Mouse (Mus musculus): ENCODE measurements around the gene Ssx2ip. TPM values are rescaled to one million over a fixed set of nuclear protein-coding genes. Genes with fewer than 3 reads are reported as not detected.

The Ssx2ip gene
- polyA plus RNA-seq, 1 experiment from 2014 or later, result 28.8 TPM

- 45% methylated on average over 7 of the region's 7 CpGs for WGBS
- ATAC-seq (ENCODE audit: insufficient read depth, low FRiP score, low TSS enrichment), result no peak
Observed at GRCm38 (mm10) chr3:146393641-146394100, 10.8 kb upstream of the Ssx2ip start.

GRCm38 (mm10) chr3:146396256-146396655 lies 8.2 kb upstream of the Ssx2ip start:
- no peaks in the 10 kb centered on the region for H3K4me1 ChIP-seq (ENCODE audit: control insufficient read depth, insufficient read depth, low read length)
- no peak overlapping the region for H3K9ac ChIP-seq (ENCODE audit: low read length)
- no peak overlapping the region for H3K27ac ChIP-seq (ENCODE audit: low read depth, low read length)
- WGBS, result 88% methylated on average over 6 of the region's 6 CpGs
- no peaks in the 10 kb centered on the region for H3K27me3 ChIP-seq (ENCODE audit: control insufficient read depth, insufficient read depth, low read length)
- H3K9me3 ChIP-seq (ENCODE audit: control insufficient read depth, low read length), result no peaks in the 10 kb centered on the region
- no peaks in the 10 kb centered on the region for H3K36me3 ChIP-seq (ENCODE audit: control insufficient read depth, insufficient read depth, low read length)
- ATAC-seq (ENCODE audit: insufficient read depth, low FRiP score, low TSS enrichment), result no peak
- no peak overlapping the region for H3K4me3 ChIP-seq (ENCODE audit: low read depth, low read length)
- DNase-seq (ENCODE audit: low spot score), result no peak
- no peak overlapping the region for H3K4me2 ChIP-seq (ENCODE audit: low read depth)

More at GRCm38 (mm10) chr3:146393641-146394100, 10.8 kb upstream of the Ssx2ip start:
- H3K27ac ChIP-seq (ENCODE audit: low read depth, low read length), result no peak overlapping the region
- peak; percentile 8 for DNase-seq (ENCODE audit: low spot score)
- no peak overlapping the region for H3K4me2 ChIP-seq (ENCODE audit: low read depth)
- H3K27me3 ChIP-seq (ENCODE audit: control insufficient read depth, insufficient read depth, low read length), result no peaks in the 10 kb centered on the region
- no peak overlapping the region for H3K9ac ChIP-seq (ENCODE audit: low read length)
- no peak overlapping the region for H3K4me3 ChIP-seq (ENCODE audit: low read depth, low read length)
- H3K9me3 ChIP-seq (ENCODE audit: control insufficient read depth, low read length), result no peaks in the 10 kb centered on the region
- no peaks in the 10 kb centered on the region for H3K4me1 ChIP-seq (ENCODE audit: control insufficient read depth, insufficient read depth, low read length)
- H3K36me3 ChIP-seq (ENCODE audit: control insufficient read depth, insufficient read depth, low read length), result no peaks in the 10 kb centered on the region

- no peak overlapping the region for H3K27ac ChIP-seq (ENCODE audit: low read depth, low read length)
- WGBS, result 88% methylated on average over 1 of the region's 1 CpGs
- H3K4me1 ChIP-seq (ENCODE audit: control insufficient read depth, insufficient read depth, low read length), result no peaks in the 10 kb centered on the region
- no peak overlapping the region for H3K4me3 ChIP-seq (ENCODE audit: low read depth, low read length)
- no peak for ATAC-seq (ENCODE audit: insufficient read depth, low FRiP score, low TSS enrichment)
- no peak overlapping the region for H3K4me2 ChIP-seq (ENCODE audit: low read depth)
- no peaks in the 10 kb centered on the region for H3K27me3 ChIP-seq (ENCODE audit: control insufficient read depth, insufficient read depth, low read length)
- peak; percentile 8 for DNase-seq (ENCODE audit: low spot score)
- H3K9me3 ChIP-seq (ENCODE audit: control insufficient read depth, low read length), result no peaks in the 10 kb centered on the region
- H3K9ac ChIP-seq (ENCODE audit: low read length), result no peak overlapping the region
- no peaks in the 10 kb centered on the region for H3K36me3 ChIP-seq (ENCODE audit: control insufficient read depth, insufficient read depth, low read length)
Observed at GRCm38 (mm10) chr3:146396934-146397333, 7.5 kb upstream of the Ssx2ip start.

GRCm38 (mm10) chr3:146397847-146398246 lies 6.6 kb upstream of the Ssx2ip start:
- Histone ChIP-seq H3K4me1 (ENCODE audit: control insufficient read depth, insufficient read depth, low read length) (no peaks in the 10 kb centered on the region), H3K9me3 (ENCODE audit: control insufficient read depth, low read length) (no peaks in the 10 kb centered on the region), H3K36me3 (ENCODE audit: control insufficient read depth, insufficient read depth, low read length) (no peaks in the 10 kb centered on the region), H3K9ac (ENCODE audit: low read length) (no peak overlapping the region), H3K4me3 (ENCODE audit: low read depth, low read length) (no peak overlapping the region), H3K4me2 (ENCODE audit: low read depth) (no peak overlapping the region), H3K27ac (ENCODE audit: low read depth, low read length) (no peak overlapping the region), H3K27me3 (ENCODE audit: control insufficient read depth, insufficient read depth, low read length) (no peaks in the 10 kb centered on the region)
- no peak for DNase-seq (ENCODE audit: low spot score)
- no peak for ATAC-seq (ENCODE audit: insufficient read depth, low FRiP score, low TSS enrichment)
- WGBS, result 86% methylated on average over 4 of the region's 4 CpGs

- DNase-seq (ENCODE audit: low spot score) (no peak), ATAC-seq (ENCODE audit: insufficient read depth, low FRiP score, low TSS enrichment) (no peak)
- Histone ChIP-seq H3K4me1 (ENCODE audit: control insufficient read depth, insufficient read depth, low read length) (no peaks in the 10 kb centered on the region), H3K27me3 (ENCODE audit: control insufficient read depth, insufficient read depth, low read length) (no peaks in the 10 kb centered on the region), H3K9ac (ENCODE audit: low read length) (no peak overlapping the region), H3K27ac (ENCODE audit: low read depth, low read length) (no peak overlapping the region), H3K4me2 (ENCODE audit: low read depth) (no peak overlapping the region), H3K9me3 (ENCODE audit: control insufficient read depth, low read length) (no peaks in the 10 kb centered on the region), H3K36me3 (ENCODE audit: control insufficient read depth, insufficient read depth, low read length) (no peaks in the 10 kb centered on the region), H3K4me3 (ENCODE audit: low read depth, low read length) (no peak overlapping the region)
- 91% methylated on average over 5 of the region's 5 CpGs for WGBS
Observed at GRCm38 (mm10) chr3:146399203-146399602, 5.2 kb upstream of the Ssx2ip start.

- Histone ChIP-seq H3K4me2 (ENCODE audit: low read depth) (peak overlapping the region; percentile 76), H3K27ac (ENCODE audit: low read depth, low read length) (no peak overlapping the region), H3K27me3 (ENCODE audit: control insufficient read depth, insufficient read depth, low read length) (no peaks in the 10 kb centered on the region), H3K4me1 (ENCODE audit: control insufficient read depth, insufficient read depth, low read length) (peaks cover 10% of the 10 kb centered on the region; the same call in 1 of the 2 replicates), H3K36me3 (ENCODE audit: control insufficient read depth, insufficient read depth, low read length) (no peaks in the 10 kb centered on the region), H3K4me3 (ENCODE audit: low read depth, low read length) (peak overlapping the region; percentile 94), H3K9ac (ENCODE audit: low read length) (peak overlapping the region; percentile 93), H3K9me3 (ENCODE audit: control insufficient read depth, low read length) (no peaks in the 10 kb centered on the region)
- WGBS, result 43% methylated on average over 3 of the region's 3 CpGs
- ATAC-seq (ENCODE audit: insufficient read depth, low FRiP score, low TSS enrichment), result no peak
- no peak for DNase-seq (ENCODE audit: low spot score)
Observed at GRCm38 (mm10) chr3:146403770-146404169, 672 bp upstream of the Ssx2ip start.

- no peak overlapping the region for H3K27ac ChIP-seq (ENCODE audit: low read depth, low read length)
- H3K9ac ChIP-seq (ENCODE audit: low read length), result peak overlapping the region; percentile 93
- peak overlapping the region; percentile 76 for H3K4me2 ChIP-seq (ENCODE audit: low read depth)
- no peaks in the 10 kb centered on the region for H3K27me3 ChIP-seq (ENCODE audit: control insufficient read depth, insufficient read depth, low read length)
- H3K9me3 ChIP-seq (ENCODE audit: control insufficient read depth, low read length), result no peaks in the 10 kb centered on the region
- H3K36me3 ChIP-seq (ENCODE audit: control insufficient read depth, insufficient read depth, low read length), result no peaks in the 10 kb centered on the region
- WGBS, result 47% methylated on average over 18 of the region's 18 CpGs
- peak overlapping the region; percentile 94 for H3K4me3 ChIP-seq (ENCODE audit: low read depth, low read length)
- peaks cover 10% of the 10 kb centered on the region; the same call in 1 of the 2 replicates for H3K4me1 ChIP-seq (ENCODE audit: control insufficient read depth, insufficient read depth, low read length)
- no peak for ATAC-seq (ENCODE audit: insufficient read depth, low FRiP score, low TSS enrichment)
- no peak for DNase-seq (ENCODE audit: low spot score)
Observed at GRCm38 (mm10) chr3:146405213-146406006, 968 bp downstream of the Ssx2ip start.

- Histone ChIP-seq H3K9ac (ENCODE audit: low read length) (no peak overlapping the region; the same call in 1 of the 2 replicates), H3K4me3 (ENCODE audit: low read depth, low read length) (peak overlapping the region; percentile 94; the same call in 1 of the 2 replicates), H3K9me3 (ENCODE audit: control insufficient read depth, low read length) (no peaks in the 10 kb centered on the region), H3K4me1 (ENCODE audit: control insufficient read depth, insufficient read depth, low read length) (peaks cover 10% of the 10 kb centered on the region; the same call in 1 of the 2 replicates), H3K36me3 (ENCODE audit: control insufficient read depth, insufficient read depth, low read length) (no peaks in the 10 kb centered on the region), H3K27ac (ENCODE audit: low read depth, low read length) (no peak overlapping the region), H3K27me3 (ENCODE audit: control insufficient read depth, insufficient read depth, low read length) (no peaks in the 10 kb centered on the region), H3K4me2 (ENCODE audit: low read depth) (peak overlapping the region; percentile 76)
- ATAC-seq (ENCODE audit: insufficient read depth, low FRiP score, low TSS enrichment) (no peak), DNase-seq (ENCODE audit: low spot score) (no peak)
- WGBS, result 72% methylated on average over 5 of the region's 5 CpGs
Observed at GRCm38 (mm10) chr3:146406007-146406341, 1.5 kb downstream of the Ssx2ip start.

All from neural tube, embryonic 11.5 days (tissue).